Mouse (Mus musculus) liver, embryonic 14.5 days (tissue): Measurements from ENCODE around the gene Wdfy4. TPM values are rescaled to one million over a fixed set of nuclear protein-coding genes. Genes with fewer than 3 reads are reported as not detected.

Source experiments
- ATAC-seq: fragments of 200-750 bp; cut with Nextera tagmentation; 2 replicates; pipeline ENCODE4 v1.8.0; 2017; ENCODE audit warnings: moderate number of reproducible peaks, mild to moderate bottlenecking, moderate library complexity; ENCODE audit not compliant: insufficient read depth
- DNase-seq, 3 experiments: peaks; one replicate each; pipeline ENCODE4 v3.0.0-alpha.2; 2012 to 2013; ENCODE audit warnings: low read depth in 3 of 3, low spot score in 3 of 3
- H3K27ac ChIP-seq: fragments of 300-500 bp; sonication (generic); 2 replicates; pipeline ENCODE4 v1.5.1; 2014; ENCODE audit warnings: moderate library complexity, mild to moderate bottlenecking, control low read depth, inconsistent platforms
- H3K27me3 ChIP-seq: fragments of 300-500 bp; sonication (generic); 2 replicates; pipeline ENCODE4 v1.6.1; 2014; ENCODE audit warnings: mild to moderate bottlenecking, low read length, moderate library complexity; ENCODE audit not compliant: control insufficient read depth, insufficient read depth
- H3K36me3 ChIP-seq: fragments of 300-500 bp; sonication (generic); replicated peaks from 2 replicates; pipeline ENCODE4 v1.6.1; 2014; ENCODE audit warnings: low read depth; ENCODE audit not compliant: control insufficient read depth, insufficient read depth
- H3K4me1 ChIP-seq, 2 experiments: fragments of 200-500 bp in 1 of 2; fragments of 300-500 bp in 1 of 2; sonication (generic) in 1 of 2; replicated peaks; 2 replicates each; pipeline ENCODE4 v1.6.1; 2012 to 2014; ENCODE audit warnings: antibody characterized with exemption in 1 of 2, inconsistent platforms in 1 of 2, low read length in 1 of 2; ENCODE audit not compliant: control insufficient read depth in 2 of 2, insufficient read depth in 2 of 2
- H3K4me2 ChIP-seq: fragments of 300-500 bp; sonication (generic); 2 replicates; pipeline ENCODE4 v1.6.1; 2014; ENCODE audit warnings: low read depth, mild to moderate bottlenecking, control low read depth, moderate library complexity
- H3K4me3 ChIP-seq, 2 experiments: fragments of 200-500 bp in 1 of 2; fragments of 300-500 bp in 1 of 2; sonication (generic) in 1 of 2; 2 replicates each; pipeline ENCODE4 v1.5.1; 2012 to 2014; ENCODE audit warnings: low read depth in 2 of 2, low read length in 2 of 2, mild to moderate bottlenecking in 2 of 2, control low read depth in 1 of 2, inconsistent platforms in 1 of 2, moderate library complexity in 1 of 2; ENCODE audit not compliant: insufficient read depth in 1 of 2
- H3K9ac ChIP-seq: fragments of 300-500 bp; sonication (generic); replicated peaks from 2 replicates; pipeline ENCODE4 v1.6.1; 2014; ENCODE audit warnings: mild to moderate bottlenecking, control low read depth, moderate library complexity
- H3K9me3 ChIP-seq: fragments of 300-500 bp; sonication (generic); 2 replicates; pipeline ENCODE4 v1.6.1; 2016; ENCODE audit warnings: low read length, mixed read lengths; ENCODE audit not compliant: control insufficient read depth
- CTCF ChIP-seq: IDR thresholded peaks from 2 replicates; pipeline ENCODE4 v1.5.1; 2016; ENCODE audit warnings: antibody characterized with exemption, low read depth, control low read depth
- EP300 ChIP-seq: IDR thresholded peaks from 2 replicates; pipeline ENCODE4 v1.6.1; 2016; ENCODE audit warnings: antibody characterized with exemption, low read depth
- WGBS: fragments of 180-500 bp; shearing (Covaris S2); extraction: QIAGEN DNeasy Blood & Tissue Kit; methylation state at CpG from one replicate; pipeline ENCODE4 v1.1.7; 2014; ENCODE audit not compliant: insufficient replicate concordance; 5-methylcytosine and 5-hydroxymethylcytosine counted together
- polyA plus RNA-seq, 2 experiments: library from polyadenylated mRNA; depleted of rRNA in 1 of 2; stranded (reverse) in 1 of 2; unstranded in 1 of 2; fragments of >200 nt; fragmentation: Nextera tagmentation in 1 of 2; extraction: Ambion mirVana in 1 of 2; gene quantifications; 2 replicates each; pipeline versions ENCODE4 v1.2.1 to v1.2.3; 2012 to 2014

The Wdfy4 gene
- polyA plus RNA-seq, 2 experiments, result 1.2 TPM

DNA sequence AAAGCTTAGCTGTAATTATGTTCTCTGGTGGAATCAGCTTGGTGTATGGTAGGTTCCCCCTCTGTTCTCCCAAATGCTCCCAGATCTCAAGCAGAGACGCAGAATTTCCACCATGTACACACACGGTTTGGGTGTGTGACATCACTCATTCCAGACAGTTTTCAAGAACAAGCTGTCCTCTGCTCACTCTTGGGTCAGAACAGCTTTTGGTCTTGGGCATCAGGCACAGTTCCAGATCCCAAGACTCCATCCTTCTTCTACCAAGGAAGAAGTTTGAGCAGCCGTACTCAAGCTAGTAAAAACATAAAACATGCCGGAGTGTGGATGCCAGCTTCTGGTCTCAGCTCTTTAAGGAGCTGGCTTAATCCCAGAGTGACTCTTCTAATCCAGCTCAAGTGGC is 274.1 kb downstream of the Wdfy4 start:
- Histone ChIP-seq H3K36me3 (no peaks in the 10 kb centered on the region), H3K4me1 (no peaks in the 10 kb centered on the region), H3K4me2 (no peak overlapping the region), H3K27ac (no peak overlapping the region), H3K27me3 (no peaks in the 10 kb centered on the region), H3K9me3 (no peaks in the 10 kb centered on the region), H3K9ac (no peak overlapping the region), H3K4me3 (no peak overlapping the region)
- DNase-seq, result no peak
- TF ChIP-seq EP300, result no peak
- TF ChIP-seq CTCF, result no peak
- ATAC-seq, result no peak
- WGBS, result 69% methylated on average over 4 of the region's 4 CpGs

Other genes starting within 250 kb of the Wdfy4 start
- 0.02 and 0.03 TPM in 2 replicates for gene Lrrc18, start 194.1 kb downstream of the Wdfy4 start, polyA plus RNA-seq (2012; rRNA removed)
- gene Lrrc18, start 194.1 kb downstream of the Wdfy4 start, polyA plus RNA-seq (2014; fragmentation: Nextera tagmentation; extraction: Ambion mirVana), result 0.08 TPM in 1 of 2 replicates, not detected in the other
- gene Arhgap22, start 28.5 kb upstream of the Wdfy4 start, polyA plus RNA-seq (2012; rRNA removed), result 2.0 and 2.3 TPM in 2 replicates
- gene Arhgap22, start 28.5 kb upstream of the Wdfy4 start, polyA plus RNA-seq (2014; fragmentation: Nextera tagmentation; extraction: Ambion mirVana), result 2.6 and 3.3 TPM in 2 replicates